Mouse (Mus musculus) left cerebral cortex, adult 9 months (tissue): ENCODE data around the gene Jmjd1c.

Source experiments
- DNase-seq, 2 experiments: peaks; one replicate each; pipeline ENCODE4 v3.0.0; 2022; ENCODE audit warnings: low spot score in 2 of 2

Gene Jmjd1c

GRCm38 (mm10) chr10:67095798-67096620 is at the start of gene Jmjd1c:
TSS of gene Jmjd1c (plus strand) at chr10:67096125.
- DNase-seq = peak; percentile 65 to 85

- DNase-seq = no peak
Observed at GRCm38 (mm10) chr10:67047712-67048645, 47.9 kb upstream of the Jmjd1c start.

- no peak for DNase-seq
Observed at GRCm38 (mm10) chr10:67048871-67049615, 46.9 kb upstream of the Jmjd1c start.

- DNase-seq = no peak
Observed at GRCm38 (mm10) chr10:67049621-67050020, 46.3 kb upstream of the Jmjd1c start.

- no peak for DNase-seq
Observed at GRCm38 (mm10) chr10:67050766-67051165, 45.2 kb upstream of the Jmjd1c start.

- no peak for DNase-seq
Observed at GRCm38 (mm10) chr10:67051466-67051865, 44.5 kb upstream of the Jmjd1c start.

GRCm38 (mm10) chr10:67052429-67052828 is 43.5 kb upstream of the Jmjd1c start:
- DNase-seq = no peak

- DNase-seq = no peak
Observed at GRCm38 (mm10) chr10:67053475-67053874, 42.5 kb upstream of the Jmjd1c start.

GRCm38 (mm10) chr10:67055867-67056856 is 39.8 kb upstream of the Jmjd1c start:
- peak in 1 of 2 experiments; percentile 52 for DNase-seq

- DNase-seq = no peak
Observed at GRCm38 (mm10) chr10:67057208-67057607, 38.7 kb upstream of the Jmjd1c start.

- DNase-seq = no peak
Observed at GRCm38 (mm10) chr10:67057696-67058095, 38.2 kb upstream of the Jmjd1c start.

- peak in 1 of 2 experiments; percentile 34 for DNase-seq
Observed at GRCm38 (mm10) chr10:67058297-67058696, 37.6 kb upstream of the Jmjd1c start.

GRCm38 (mm10) chr10:67058702-67059101 is 37.2 kb upstream of the Jmjd1c start:
- no peak for DNase-seq

- peak in 1 of 2 experiments; percentile 39 for DNase-seq
Observed at GRCm38 (mm10) chr10:67061367-67061801, 34.5 kb upstream of the Jmjd1c start.

GRCm38 (mm10) chr10:67061823-67062222 is 34.1 kb upstream of the Jmjd1c start:
- DNase-seq = no peak

GRCm38 (mm10) chr10:67065277-67065887 is 30.5 kb upstream of the Jmjd1c start:
- no peak for DNase-seq

- no peak for DNase-seq
Observed at GRCm38 (mm10) chr10:67065927-67066326, 30.0 kb upstream of the Jmjd1c start.

GRCm38 (mm10) chr10:67066421-67066820 is 29.5 kb upstream of the Jmjd1c start:
- DNase-seq = no peak

- no peak for DNase-seq
Observed at GRCm38 (mm10) chr10:67069013-67069412, 26.9 kb upstream of the Jmjd1c start.

- no peak for DNase-seq
Observed at GRCm38 (mm10) chr10:67071389-67071788, 24.5 kb upstream of the Jmjd1c start.
